Mouse (Mus musculus) liver, embryonic 14.5 days (tissue): ENCODE results near the gene Ndufb4. TPM values are rescaled to one million over a fixed set of nuclear protein-coding genes. Genes with fewer than 3 reads are reported as not detected.

Source experiments
- ATAC-seq: fragments of 200-750 bp; cut with Nextera tagmentation; 2 replicates; pipeline ENCODE4 v1.8.0; 2017; ENCODE audit warnings: moderate number of reproducible peaks, mild to moderate bottlenecking, moderate library complexity; ENCODE audit not compliant: insufficient read depth
- DNase-seq, 3 experiments: peaks; one replicate each; pipeline ENCODE4 v3.0.0-alpha.2; 2012 to 2013; ENCODE audit warnings: low read depth in 3 of 3, low spot score in 3 of 3
- H3K27ac ChIP-seq: fragments of 300-500 bp; sonication (generic); 2 replicates; pipeline ENCODE4 v1.5.1; 2014; ENCODE audit warnings: moderate library complexity, mild to moderate bottlenecking, control low read depth, inconsistent platforms
- H3K27me3 ChIP-seq: fragments of 300-500 bp; sonication (generic); 2 replicates; pipeline ENCODE4 v1.6.1; 2014; ENCODE audit warnings: mild to moderate bottlenecking, low read length, moderate library complexity; ENCODE audit not compliant: control insufficient read depth, insufficient read depth
- H3K36me3 ChIP-seq: fragments of 300-500 bp; sonication (generic); replicated peaks from 2 replicates; pipeline ENCODE4 v1.6.1; 2014; ENCODE audit warnings: low read depth; ENCODE audit not compliant: control insufficient read depth, insufficient read depth
- H3K4me1 ChIP-seq, 2 experiments: fragments of 200-500 bp in 1 of 2; fragments of 300-500 bp in 1 of 2; sonication (generic) in 1 of 2; replicated peaks; 2 replicates each; pipeline ENCODE4 v1.6.1; 2012 to 2014; ENCODE audit warnings: antibody characterized with exemption in 1 of 2, inconsistent platforms in 1 of 2, low read length in 1 of 2; ENCODE audit not compliant: control insufficient read depth in 2 of 2, insufficient read depth in 2 of 2
- H3K4me2 ChIP-seq: fragments of 300-500 bp; sonication (generic); 2 replicates; pipeline ENCODE4 v1.6.1; 2014; ENCODE audit warnings: low read depth, mild to moderate bottlenecking, control low read depth, moderate library complexity
- H3K4me3 ChIP-seq, 2 experiments: fragments of 200-500 bp in 1 of 2; fragments of 300-500 bp in 1 of 2; sonication (generic) in 1 of 2; 2 replicates each; pipeline ENCODE4 v1.5.1; 2012 to 2014; ENCODE audit warnings: low read depth in 2 of 2, low read length in 2 of 2, mild to moderate bottlenecking in 2 of 2, control low read depth in 1 of 2, inconsistent platforms in 1 of 2, moderate library complexity in 1 of 2; ENCODE audit not compliant: insufficient read depth in 1 of 2
- H3K9ac ChIP-seq: fragments of 300-500 bp; sonication (generic); replicated peaks from 2 replicates; pipeline ENCODE4 v1.6.1; 2014; ENCODE audit warnings: mild to moderate bottlenecking, control low read depth, moderate library complexity
- H3K9me3 ChIP-seq: fragments of 300-500 bp; sonication (generic); 2 replicates; pipeline ENCODE4 v1.6.1; 2016; ENCODE audit warnings: low read length, mixed read lengths; ENCODE audit not compliant: control insufficient read depth
- CTCF ChIP-seq: IDR thresholded peaks from 2 replicates; pipeline ENCODE4 v1.5.1; 2016; ENCODE audit warnings: antibody characterized with exemption, low read depth, control low read depth
- EP300 ChIP-seq: IDR thresholded peaks from 2 replicates; pipeline ENCODE4 v1.6.1; 2016; ENCODE audit warnings: antibody characterized with exemption, low read depth
- WGBS: fragments of 180-500 bp; shearing (Covaris S2); extraction: QIAGEN DNeasy Blood & Tissue Kit; methylation state at CpG from one replicate; pipeline ENCODE4 v1.1.7; 2014; ENCODE audit not compliant: insufficient replicate concordance; 5-methylcytosine and 5-hydroxymethylcytosine counted together
- polyA plus RNA-seq, 2 experiments: library from polyadenylated mRNA; depleted of rRNA in 1 of 2; stranded (reverse) in 1 of 2; unstranded in 1 of 2; fragments of >200 nt; fragmentation: Nextera tagmentation in 1 of 2; extraction: Ambion mirVana in 1 of 2; gene quantifications; 2 replicates each; pipeline versions ENCODE4 v1.2.1 to v1.2.3; 2012 to 2014

The Ndufb4 gene
- polyA plus RNA-seq, 2 experiments = 34.3 to 52.9 TPM

DNA sequence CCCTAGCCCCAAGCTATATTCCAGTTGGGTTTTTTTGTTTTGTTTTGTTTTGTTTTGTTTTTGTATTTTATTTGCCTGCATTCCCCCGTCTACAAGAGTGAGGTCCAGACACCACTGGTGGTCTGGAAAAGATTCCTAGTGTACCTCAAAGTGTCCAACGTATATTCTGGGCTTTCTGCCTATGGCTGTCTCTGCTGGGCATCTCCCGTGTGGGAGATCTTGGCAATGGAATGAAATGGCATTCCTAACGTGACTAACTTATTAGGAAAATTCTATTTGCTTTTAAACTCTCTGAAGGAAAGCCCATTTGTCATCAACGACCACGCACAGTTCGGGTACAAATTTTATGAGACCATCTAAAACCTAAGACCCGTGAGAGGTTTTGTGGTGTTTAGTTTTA is 38.8 kb downstream of the Ndufb4 start:
- TF ChIP-seq CTCF = no peak
- no peak for TF ChIP-seq EP300
- 70% methylated on average over 8 of the region's 8 CpGs for WGBS
- DNase-seq (no peak), ATAC-seq (no peak)
- no peaks in the 10 kb centered on the region for H3K9me3 ChIP-seq
- H3K4me2 ChIP-seq = no peak overlapping the region
- H3K4me1 ChIP-seq = no peaks in the 10 kb centered on the region
- H3K27me3 ChIP-seq = no peaks in the 10 kb centered on the region
- no peak overlapping the region for H3K4me3 ChIP-seq
- H3K36me3 ChIP-seq = no peaks in the 10 kb centered on the region
- no peak overlapping the region for H3K27ac ChIP-seq
- no peak overlapping the region for H3K9ac ChIP-seq

DNA sequence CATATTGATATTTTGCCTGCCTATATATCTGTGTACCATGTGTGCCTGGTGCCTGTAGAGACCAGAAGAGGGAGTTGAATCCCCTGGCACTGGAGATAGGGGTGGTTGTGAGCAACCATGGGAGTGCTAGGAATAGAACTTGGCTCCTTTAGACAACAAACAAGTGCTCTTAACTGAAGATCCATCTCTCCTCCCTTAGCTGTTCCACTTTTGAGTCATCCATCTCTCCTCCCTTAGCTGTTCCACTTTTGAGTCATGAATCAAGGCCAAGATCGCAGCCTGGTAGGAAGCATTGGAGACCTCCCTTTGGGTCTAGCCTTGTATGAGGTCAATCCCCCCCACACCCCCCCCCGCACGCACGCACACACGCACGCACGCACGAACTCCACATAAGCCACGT is 39.7 kb downstream of the Ndufb4 start:
- Histone ChIP-seq H3K4me1 (no peaks in the 10 kb centered on the region), H3K9ac (no peak overlapping the region), H3K9me3 (no peaks in the 10 kb centered on the region), H3K36me3 (no peaks in the 10 kb centered on the region), H3K27me3 (no peaks in the 10 kb centered on the region), H3K4me2 (no peak overlapping the region), H3K4me3 (no peak overlapping the region), H3K27ac (no peak overlapping the region)
- no peak for ATAC-seq
- no peak for TF ChIP-seq CTCF
- no peak for TF ChIP-seq EP300
- 77% methylated on average over 9 of the region's 9 CpGs for WGBS
- no peak for DNase-seq

DNA sequence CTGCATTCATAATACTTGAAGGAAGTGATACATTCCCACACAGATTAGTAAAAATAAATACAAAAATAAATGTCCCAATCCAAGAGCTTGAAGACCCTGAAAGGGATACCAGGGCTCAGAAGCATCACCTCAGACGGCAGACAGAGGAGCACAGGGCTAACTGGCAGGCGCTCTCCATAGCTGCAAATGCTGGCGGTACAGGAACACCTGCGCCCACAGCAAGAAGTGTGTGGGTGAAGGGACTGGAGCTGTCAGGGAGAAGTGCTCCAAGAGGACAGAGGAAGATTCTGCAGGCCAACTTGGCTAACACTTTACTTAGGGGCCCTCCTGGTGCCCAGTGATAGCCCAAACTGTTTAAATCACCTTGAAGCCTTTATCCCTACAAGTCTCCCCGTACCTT is 42.2 kb downstream of the Ndufb4 start:
- Histone ChIP-seq H3K4me1 (no peaks in the 10 kb centered on the region), H3K27me3 (no peaks in the 10 kb centered on the region), H3K9me3 (no peaks in the 10 kb centered on the region), H3K27ac (no peak overlapping the region), H3K9ac (no peak overlapping the region), H3K4me3 (no peak overlapping the region), H3K4me2 (no peak overlapping the region), H3K36me3 (no peaks in the 10 kb centered on the region)
- no peak for TF ChIP-seq CTCF
- no peak for TF ChIP-seq EP300
- DNase-seq (no peak), ATAC-seq (no peak)
- WGBS = 68% methylated on average over 5 of the region's 5 CpGs

DNA sequence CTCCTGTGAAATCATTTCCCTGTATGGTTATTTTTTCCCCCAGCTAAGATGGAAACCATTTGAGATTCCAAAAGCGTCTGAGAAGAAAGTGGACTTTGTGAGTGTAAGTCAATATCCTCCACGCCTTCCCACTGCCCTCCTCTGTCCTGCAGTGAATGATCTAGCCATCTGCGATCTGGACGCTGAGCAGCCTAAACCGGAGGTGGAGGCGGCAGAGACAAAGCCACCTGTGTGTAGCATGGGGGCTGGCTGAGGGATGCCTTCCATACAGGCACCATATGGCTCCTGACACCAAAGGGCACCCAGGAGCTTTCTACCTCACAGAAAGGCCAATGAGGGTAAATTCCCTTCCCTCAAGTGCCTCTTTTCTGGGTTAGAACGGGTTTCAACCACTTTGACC is 43.2 kb downstream of the Ndufb4 start:
- Histone ChIP-seq H3K9ac (no peak overlapping the region), H3K36me3 (no peaks in the 10 kb centered on the region), H3K4me3 (no peak overlapping the region), H3K4me1 (no peaks in the 10 kb centered on the region), H3K9me3 (no peaks in the 10 kb centered on the region), H3K27ac (no peak overlapping the region), H3K27me3 (no peaks in the 10 kb centered on the region), H3K4me2 (no peak overlapping the region)
- 66% methylated on average over 7 of the region's 7 CpGs for WGBS
- TF ChIP-seq CTCF = no peak
- no peak for TF ChIP-seq EP300
- DNase-seq (no peak), ATAC-seq (no peak)

DNA sequence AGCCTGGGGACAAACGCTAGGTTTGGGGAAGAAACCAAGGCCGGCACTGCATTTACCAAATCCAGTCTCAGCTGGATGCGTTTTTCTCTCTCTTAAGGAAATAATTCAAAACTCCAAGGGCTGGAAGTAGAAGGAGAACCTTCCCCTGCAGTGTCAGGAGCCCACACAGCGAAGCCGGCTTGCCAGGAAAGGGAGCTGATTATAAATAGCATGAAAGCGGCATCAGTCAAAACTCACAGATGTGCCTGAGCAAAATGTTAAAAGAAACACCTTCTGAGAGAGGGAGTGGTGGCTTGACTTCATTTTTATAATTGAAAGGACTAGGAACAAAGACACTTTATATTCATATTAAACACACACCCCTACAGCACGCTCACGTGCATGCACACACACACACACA is 43.9 kb downstream of the Ndufb4 start:
- Histone ChIP-seq H3K9me3 (no peaks in the 10 kb centered on the region), H3K27ac (no peak overlapping the region), H3K27me3 (no peaks in the 10 kb centered on the region), H3K4me1 (no peaks in the 10 kb centered on the region), H3K4me2 (no peak overlapping the region), H3K36me3 (no peaks in the 10 kb centered on the region), H3K4me3 (no peak overlapping the region), H3K9ac (no peak overlapping the region)
- WGBS = 76% methylated on average over 8 of the region's 8 CpGs
- no peak for TF ChIP-seq CTCF
- no peak for TF ChIP-seq EP300
- ATAC-seq (no peak), DNase-seq (no peak)
